Mouse (Mus musculus): ENCODE results near the gene Tmem151b. TPM values are rescaled to one million over a fixed set of nuclear protein-coding genes. Genes with fewer than 3 reads are reported as not detected.
A peak's percentile ranks its signal among the peaks of the same experiment; 100 is the strongest.

The Tmem151b gene
- polyA plus RNA-seq, 1 experiment from 2014 or later = 2.1 TPM

DNA sequence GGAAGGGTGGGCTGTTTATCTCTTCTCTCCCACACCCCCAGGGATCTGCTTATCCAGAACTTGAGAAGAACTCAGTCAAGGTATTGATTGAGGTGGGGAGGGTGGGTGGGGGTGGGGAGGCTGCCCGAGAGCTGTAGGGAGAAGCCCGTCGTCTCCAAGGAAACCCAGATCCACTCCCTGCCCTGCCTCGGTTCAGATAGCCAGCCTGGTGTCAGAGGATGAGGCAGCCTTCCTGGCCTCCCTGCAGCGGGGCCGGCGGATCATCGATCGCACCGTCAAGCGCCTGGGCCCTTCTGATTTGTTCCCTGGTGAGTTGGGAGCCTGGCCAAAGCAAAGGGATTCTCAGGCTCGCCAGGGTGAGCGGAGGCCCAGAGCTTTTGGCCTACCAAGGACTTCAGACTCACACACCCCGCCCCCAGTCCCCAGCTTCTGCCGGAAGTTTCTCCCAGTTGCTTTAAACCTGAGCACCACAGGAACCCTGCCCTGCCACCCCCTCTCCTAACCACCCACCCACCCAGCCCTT lies 34.2 kb downstream of the Tmem151b start:
- Histone ChIP-seq H3K4me1 (ENCODE audit: control insufficient read depth, insufficient read depth, low read length) (no peaks in the 10 kb centered on the region), H3K4me3 (replicated peaks; ENCODE audit: low read length) (no peak overlapping the region), H3K36me3 (ENCODE audit: control insufficient read depth, insufficient read depth, low read length) (peaks cover under 1% of the 10 kb centered on the region; the same call in 1 of the 2 replicates), H3K4me2 (ENCODE audit: low read depth, low read length) (no peak overlapping the region), H3K27me3 (ENCODE audit: control insufficient read depth, insufficient read depth, low read length) (no peaks in the 10 kb centered on the region), H3K9ac (ENCODE audit: low read length) (no peak overlapping the region), H3K9me3 (replicated peaks; ENCODE audit: control insufficient read depth, low read length) (no peaks in the 10 kb centered on the region), H3K27ac (ENCODE audit: low read length) (no peak overlapping the region)
- no peak for ATAC-seq (ENCODE audit: insufficient read depth, low FRiP score)
- 44% methylated on average over 15 of the region's 15 CpGs for WGBS

DNA sequence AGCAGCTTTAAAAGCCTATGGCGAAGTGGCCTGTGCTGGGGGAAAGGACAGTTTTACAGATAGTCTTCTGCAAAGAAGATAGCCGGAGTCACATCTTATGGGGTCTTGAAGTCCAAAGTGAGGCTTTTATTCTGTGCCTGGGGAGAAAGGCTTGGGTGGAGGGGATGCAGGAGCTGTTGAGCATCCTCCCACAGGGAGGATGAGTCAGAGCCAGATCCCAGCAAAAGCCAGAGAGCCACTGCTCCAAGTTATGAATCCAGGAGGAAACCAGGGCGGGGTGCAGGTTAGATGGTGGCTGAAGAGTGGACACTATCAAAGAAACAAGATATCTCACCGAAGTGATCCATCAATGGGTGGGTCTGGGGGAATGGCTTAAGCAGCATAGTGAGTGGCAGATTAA lies 37.7 kb downstream of the Tmem151b start:
- 91% methylated on average over 4 of the region's 4 CpGs for WGBS
- H3K27me3 ChIP-seq (ENCODE audit: control insufficient read depth, insufficient read depth, low read length) = no peaks in the 10 kb centered on the region
- H3K36me3 ChIP-seq (ENCODE audit: control insufficient read depth, insufficient read depth, low read length) = 0 out of 2 replicates have a peak, but pooled peaks cover 6% of the 10 kb centered on the region
- no peak overlapping the region for H3K4me2 ChIP-seq (ENCODE audit: low read depth, low read length)
- no peak overlapping the region for H3K27ac ChIP-seq (ENCODE audit: low read length)
- H3K9ac ChIP-seq (ENCODE audit: low read length) = no peak overlapping the region
- ATAC-seq (ENCODE audit: insufficient read depth, low FRiP score) = no peak
- no peak overlapping the region for H3K4me3 ChIP-seq (replicated peaks; ENCODE audit: low read length)
- H3K4me1 ChIP-seq (ENCODE audit: control insufficient read depth, insufficient read depth, low read length) = peaks cover 5% of the 10 kb centered on the region; the same call in 1 of the 2 replicates
- H3K9me3 ChIP-seq (replicated peaks; ENCODE audit: control insufficient read depth, low read length) = no peaks in the 10 kb centered on the region

DNA sequence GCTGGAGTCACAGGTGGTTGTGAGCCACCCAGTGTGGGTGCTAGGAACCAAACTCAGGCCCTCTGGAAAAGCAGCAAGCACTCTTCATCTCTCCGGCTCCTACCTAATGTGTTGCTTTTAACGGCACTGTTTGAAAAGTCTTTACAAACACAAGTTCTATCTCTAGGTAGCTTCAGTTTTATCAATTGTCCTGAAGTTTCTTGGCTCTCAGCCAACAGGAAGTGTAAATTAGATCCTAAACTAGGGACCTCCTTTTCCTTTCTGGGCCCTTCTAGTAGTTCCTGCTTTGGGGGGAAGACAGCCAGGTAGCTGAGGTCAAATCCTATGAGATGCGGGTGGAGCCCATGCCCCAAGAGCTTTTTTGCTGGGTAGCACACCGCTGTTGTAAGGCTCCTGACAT lies 38.6 kb downstream of the Tmem151b start:
- ATAC-seq (ENCODE audit: insufficient read depth, low FRiP score) = no peak
- WGBS = 86% methylated on average over 4 of the region's 4 CpGs

DNA sequence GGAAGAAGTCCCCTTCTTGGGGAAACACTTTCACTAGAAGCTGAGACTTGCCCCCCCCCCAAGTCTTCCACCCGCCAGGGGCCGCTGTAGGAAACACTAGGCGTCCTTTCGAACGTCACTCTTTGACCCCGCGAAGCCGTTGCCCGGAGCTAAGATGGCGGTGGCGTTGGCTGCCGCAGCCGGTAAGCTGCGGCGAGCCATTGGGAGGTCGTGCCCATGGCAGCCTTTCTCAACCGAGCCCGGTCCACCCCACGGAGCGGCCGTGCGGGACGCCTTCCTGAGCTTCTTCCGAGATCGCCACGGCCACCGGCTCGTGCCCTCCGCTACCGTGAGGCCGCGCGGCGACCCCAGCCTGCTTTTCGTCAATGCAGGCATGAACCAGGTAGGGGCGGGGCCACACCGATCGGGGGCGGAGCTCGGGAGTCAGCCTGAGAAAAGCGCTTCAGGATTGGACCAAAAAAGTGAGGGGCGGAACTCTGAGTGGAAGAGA lies 42.7 kb downstream of the Tmem151b start, which contains the start of gene Aars2:
Gene Aars2 (plus strand): TSS at position 142 of the 490 bp plus-strand sequence.
- ATAC-seq (ENCODE audit: insufficient read depth, low FRiP score) = peak; percentile 93
- Histone ChIP-seq H3K27ac (ENCODE audit: low read length) (peak within 1 kb of the TSS; percentile 85), H3K9me3 (replicated peaks; ENCODE audit: control insufficient read depth, low read length) (no peaks in the 10 kb centered on the region), H3K4me3 (replicated peaks; ENCODE audit: low read length) (peak within 1 kb of the TSS; percentile 78), H3K4me1 (ENCODE audit: control insufficient read depth, insufficient read depth, low read length) (peaks cover 11% of the 10 kb centered on the region; the same call in 1 of the 2 replicates), H3K4me2 (ENCODE audit: low read depth, low read length) (peak within 1 kb of the TSS; percentile 57), H3K36me3 (ENCODE audit: control insufficient read depth, insufficient read depth, low read length) (0 out of 2 replicates have a peak, but pooled peaks cover 6% of the 10 kb centered on the region), H3K27me3 (ENCODE audit: control insufficient read depth, insufficient read depth, low read length) (no peaks in the 10 kb centered on the region), H3K9ac (ENCODE audit: low read length) (peak within 1 kb of the TSS; percentile 92)
- under 1% methylated on average over 42 of the region's 42 CpGs for WGBS

More for the DNA sequence above, 38.6 kb downstream of the Tmem151b start:
- no peaks in the 10 kb centered on the region for H3K9me3 ChIP-seq (replicated peaks; ENCODE audit: control insufficient read depth, low read length)
- 0 out of 2 replicates have a peak, but pooled peaks cover 6% of the 10 kb centered on the region for H3K36me3 ChIP-seq (ENCODE audit: control insufficient read depth, insufficient read depth, low read length)
- H3K27me3 ChIP-seq (ENCODE audit: control insufficient read depth, insufficient read depth, low read length) = no peaks in the 10 kb centered on the region
- H3K27ac ChIP-seq (ENCODE audit: low read length) = no peak overlapping the region
- H3K4me3 ChIP-seq (replicated peaks; ENCODE audit: low read length) = no peak overlapping the region
- H3K4me1 ChIP-seq (ENCODE audit: control insufficient read depth, insufficient read depth, low read length) = peaks cover 11% of the 10 kb centered on the region; the same call in 1 of the 2 replicates
- no peak overlapping the region for H3K9ac ChIP-seq (ENCODE audit: low read length)
- no peak overlapping the region for H3K4me2 ChIP-seq (ENCODE audit: low read depth, low read length)

DNA sequence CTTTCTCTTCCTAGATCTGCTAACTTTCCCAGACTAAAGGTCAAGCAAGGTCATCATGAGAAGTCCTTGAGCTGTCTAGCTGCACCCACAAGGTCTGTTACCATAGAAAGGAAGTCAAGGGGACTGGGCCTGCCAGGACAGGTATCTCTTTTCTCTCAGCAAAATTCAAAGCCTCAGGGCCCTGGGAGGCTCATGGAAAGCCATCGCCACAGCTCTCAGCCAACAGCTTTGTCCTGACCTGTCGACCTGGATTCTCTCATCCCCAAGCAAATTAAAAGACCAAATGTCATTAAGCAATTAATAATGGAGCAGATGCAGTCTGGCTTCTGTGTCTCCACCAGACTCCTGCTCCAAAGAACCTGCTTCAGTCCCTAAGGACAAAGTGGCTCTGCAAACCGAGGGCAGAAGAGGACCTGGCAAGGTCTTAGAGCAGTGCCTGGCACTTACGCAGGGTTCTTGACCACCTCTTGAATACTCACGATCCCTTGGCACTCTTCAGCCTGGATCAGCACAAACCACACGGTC lies 43.5 kb downstream of the Tmem151b start:
- no peak for ATAC-seq (ENCODE audit: insufficient read depth, low FRiP score)
- no peaks in the 10 kb centered on the region for H3K9me3 ChIP-seq (replicated peaks; ENCODE audit: control insufficient read depth, low read length)
- no peaks in the 10 kb centered on the region for H3K27me3 ChIP-seq (ENCODE audit: control insufficient read depth, insufficient read depth, low read length)
- H3K4me1 ChIP-seq (ENCODE audit: control insufficient read depth, insufficient read depth, low read length) = peaks cover 11% of the 10 kb centered on the region; the same call in 1 of the 2 replicates
- H3K4me2 ChIP-seq (ENCODE audit: low read depth, low read length) = peak overlapping the region; percentile 11; the same call in 1 of the 2 replicates
- no peak overlapping the region for H3K27ac ChIP-seq (ENCODE audit: low read length)
- H3K9ac ChIP-seq (ENCODE audit: low read length) = peak overlapping the region; percentile 34; the same call in 1 of the 2 replicates
- WGBS = 64% methylated on average over 6 of the region's 6 CpGs
- no peak overlapping the region; the same call in 1 of the 2 replicates for H3K4me3 ChIP-seq (replicated peaks; ENCODE audit: low read length)
- 0 out of 2 replicates have a peak, but pooled peaks cover 6% of the 10 kb centered on the region for H3K36me3 ChIP-seq (ENCODE audit: control insufficient read depth, insufficient read depth, low read length)

DNA sequence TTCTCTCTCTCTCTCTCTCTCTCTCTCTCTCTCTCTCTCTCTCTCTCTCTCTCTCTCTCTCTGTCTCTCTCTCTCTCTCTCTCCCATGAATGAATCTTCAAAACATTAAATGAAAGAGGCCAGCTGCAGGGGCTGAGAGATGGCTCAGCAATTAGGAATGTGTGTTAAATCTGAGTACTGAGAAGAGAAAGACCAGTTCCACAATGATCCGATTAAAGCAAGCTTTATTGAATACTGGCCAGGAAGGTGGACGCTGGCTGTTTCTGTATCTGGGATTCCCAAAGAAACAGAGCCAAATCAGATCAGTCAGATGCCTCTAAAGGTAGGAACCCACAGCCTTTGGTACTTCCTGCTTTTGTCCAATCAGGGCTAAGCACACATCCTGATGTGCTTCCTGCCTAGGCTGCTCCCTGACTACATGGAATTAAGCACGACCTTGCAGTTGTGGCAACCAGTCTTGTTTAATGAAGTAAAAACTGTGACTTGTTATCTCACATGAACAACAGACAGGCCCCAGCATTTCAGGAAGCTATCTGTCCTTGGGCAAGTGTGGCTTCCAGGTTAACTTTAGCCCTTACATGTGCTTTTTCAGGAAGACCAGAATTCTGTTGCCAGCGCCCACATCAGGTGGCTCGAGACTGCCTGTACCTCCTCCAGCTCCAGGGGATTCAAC lies 46.0 kb downstream of the Tmem151b start:
- H3K9me3 ChIP-seq (replicated peaks; ENCODE audit: control insufficient read depth, low read length) = no peaks in the 10 kb centered on the region
- no peak overlapping the region for H3K27ac ChIP-seq (ENCODE audit: low read length)
- no peak overlapping the region for H3K4me2 ChIP-seq (ENCODE audit: low read depth, low read length)
- no peak overlapping the region for H3K4me3 ChIP-seq (replicated peaks; ENCODE audit: low read length)
- H3K27me3 ChIP-seq (ENCODE audit: control insufficient read depth, insufficient read depth, low read length) = no peaks in the 10 kb centered on the region
- no peak for ATAC-seq (ENCODE audit: insufficient read depth, low FRiP score)
- 43% methylated on average over 5 of the region's 5 CpGs for WGBS
- H3K36me3 ChIP-seq (ENCODE audit: control insufficient read depth, insufficient read depth, low read length) = no peaks in the 10 kb centered on the region
- H3K9ac ChIP-seq (ENCODE audit: low read length) = no peak overlapping the region
- H3K4me1 ChIP-seq (ENCODE audit: control insufficient read depth, insufficient read depth, low read length) = peaks cover 11% of the 10 kb centered on the region; the same call in 1 of the 2 replicates

DNA sequence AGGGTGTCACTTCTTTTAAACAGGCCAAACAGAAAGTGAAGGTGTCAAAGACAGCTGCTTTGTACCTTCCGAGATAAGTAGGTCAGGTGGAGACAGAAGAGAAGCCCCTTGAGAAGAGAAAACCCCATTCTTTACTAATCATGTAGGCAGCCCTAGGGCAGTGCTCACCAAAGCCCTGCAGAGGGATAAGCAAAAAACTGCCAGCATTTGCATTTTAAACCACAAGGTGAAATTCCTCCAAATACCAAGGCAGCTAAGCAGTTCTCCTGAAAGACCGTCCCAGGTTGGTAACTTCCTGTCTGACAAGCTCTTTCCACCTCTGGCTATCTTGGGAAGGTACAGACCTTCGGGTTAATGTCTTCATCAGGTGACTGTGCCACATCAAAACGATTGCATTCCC lies 47.2 kb downstream of the Tmem151b start:
- no peaks in the 10 kb centered on the region for H3K36me3 ChIP-seq (ENCODE audit: control insufficient read depth, insufficient read depth, low read length)
- H3K4me1 ChIP-seq (ENCODE audit: control insufficient read depth, insufficient read depth, low read length) = peaks cover 8% of the 10 kb centered on the region; the same call in 1 of the 2 replicates
- H3K27ac ChIP-seq (ENCODE audit: low read length) = no peak overlapping the region
- no peak overlapping the region for H3K4me3 ChIP-seq (replicated peaks; ENCODE audit: low read length)
- H3K4me2 ChIP-seq (ENCODE audit: low read depth, low read length) = no peak overlapping the region
- 51% methylated on average over 4 of the region's 4 CpGs for WGBS
- H3K9me3 ChIP-seq (replicated peaks; ENCODE audit: control insufficient read depth, low read length) = no peaks in the 10 kb centered on the region
- ATAC-seq (ENCODE audit: insufficient read depth, low FRiP score) = no peak
- H3K9ac ChIP-seq (ENCODE audit: low read length) = no peak overlapping the region
- H3K27me3 ChIP-seq (ENCODE audit: control insufficient read depth, insufficient read depth, low read length) = no peaks in the 10 kb centered on the region

DNA sequence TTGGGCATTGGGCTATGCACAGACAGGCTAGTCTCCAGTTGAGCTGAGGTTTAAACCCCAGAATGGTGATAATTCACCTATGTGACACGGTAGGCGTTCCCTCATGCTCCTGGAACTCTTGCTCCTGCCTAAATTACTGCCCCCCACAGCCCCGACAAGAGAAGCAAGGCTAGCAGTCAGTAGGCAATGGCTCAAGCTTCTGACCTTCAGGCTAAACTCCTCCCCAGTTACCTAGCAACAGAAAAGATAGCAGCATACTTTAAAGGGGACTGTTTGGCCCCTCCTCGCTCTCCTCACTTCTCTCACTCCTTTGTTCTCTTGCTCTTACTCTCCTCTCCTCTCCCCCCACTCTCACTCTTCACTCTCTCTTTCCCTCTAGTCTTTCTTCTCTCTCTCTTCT lies 48.5 kb downstream of the Tmem151b start:
- no peak for ATAC-seq (ENCODE audit: insufficient read depth, low FRiP score)
- 29% methylated on average over 4 of the region's 4 CpGs for WGBS
- no peak overlapping the region for H3K4me3 ChIP-seq (replicated peaks; ENCODE audit: low read length)
- H3K9ac ChIP-seq (ENCODE audit: low read length) = no peak overlapping the region
- H3K4me1 ChIP-seq (ENCODE audit: control insufficient read depth, insufficient read depth, low read length) = 0 out of 2 replicates have a peak, but pooled peaks cover 1% of the 10 kb centered on the region
- H3K9me3 ChIP-seq (replicated peaks; ENCODE audit: control insufficient read depth, low read length) = no peaks in the 10 kb centered on the region
- no peaks in the 10 kb centered on the region for H3K36me3 ChIP-seq (ENCODE audit: control insufficient read depth, insufficient read depth, low read length)
- no peak overlapping the region for H3K4me2 ChIP-seq (ENCODE audit: low read depth, low read length)
- H3K27me3 ChIP-seq (ENCODE audit: control insufficient read depth, insufficient read depth, low read length) = no peaks in the 10 kb centered on the region
- H3K27ac ChIP-seq (ENCODE audit: low read length) = no peak overlapping the region

DNA sequence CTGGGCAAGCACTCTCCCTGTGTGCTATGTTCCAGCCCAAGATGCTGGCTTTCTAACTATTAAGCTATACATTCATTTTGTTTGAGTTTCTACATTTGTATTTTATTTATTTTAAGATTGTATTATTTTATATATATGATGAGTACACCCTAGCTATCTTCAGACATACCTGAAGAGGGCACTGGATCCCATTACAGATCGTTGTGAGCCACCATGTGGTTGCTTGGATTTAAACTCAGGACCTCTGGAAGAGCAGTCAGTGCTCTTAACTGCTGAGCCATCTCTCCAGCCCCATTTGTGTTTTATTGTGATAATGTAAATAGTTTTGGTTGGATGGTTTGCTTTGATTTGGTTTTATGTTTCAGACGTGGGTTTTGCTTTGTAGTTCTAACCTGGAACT lies 50.0 kb downstream of the Tmem151b start:
- WGBS = 41% methylated on average over 2 of the region's 2 CpGs
- Histone ChIP-seq H3K4me1 (ENCODE audit: control insufficient read depth, insufficient read depth, low read length) (0 out of 2 replicates have a peak, but pooled peaks cover 5% of the 10 kb centered on the region), H3K4me2 (ENCODE audit: low read depth, low read length) (no peak overlapping the region), H3K27me3 (ENCODE audit: control insufficient read depth, insufficient read depth, low read length) (no peaks in the 10 kb centered on the region), H3K9ac (ENCODE audit: low read length) (no peak overlapping the region), H3K4me3 (replicated peaks; ENCODE audit: low read length) (no peak overlapping the region), H3K36me3 (ENCODE audit: control insufficient read depth, insufficient read depth, low read length) (no peaks in the 10 kb centered on the region), H3K9me3 (replicated peaks; ENCODE audit: control insufficient read depth, low read length) (no peaks in the 10 kb centered on the region), H3K27ac (ENCODE audit: low read length) (no peak overlapping the region)
- no peak for ATAC-seq (ENCODE audit: insufficient read depth, low FRiP score)

Data from stomach, embryonic 16.5 days (tissue).